Mouse (Mus musculus) gastrocnemius, postnatal 25 days (tissue): ENCODE data around the gene Hsp90ab1. TPM values are rescaled to one million over a fixed set of nuclear protein-coding genes. Genes with fewer than 3 reads are reported as not detected.
A peak's percentile ranks its signal among the peaks of the same experiment; 100 is the strongest.

Source experiments
- DNase-seq: peaks from one replicate; pipeline ENCODE4 v3.0.0; 2022
- total RNA-seq, 2 experiments: library from RNA; stranded (reverse); gene quantifications; 1 replicate in 1 of 2; 2 replicates in 1 of 2; pipeline ENCODE4 v1.2.3; 2021

Gene Hsp90ab1
- total RNA-seq, 2 experiments from 2014 or later = 839 to 859 TPM

- DNase-seq = peak; percentile 89
These were observed 23.7 kb upstream of the Hsp90ab1 start for GRCm38 (mm10) chr17:45596631-45597396.

- no peak for DNase-seq
These were observed 22.8 kb upstream of the Hsp90ab1 start for GRCm38 (mm10) chr17:45595736-45596390.

- DNase-seq = peak; percentile 85
These were observed 22.0 kb upstream of the Hsp90ab1 start for GRCm38 (mm10) chr17:45594881-45595735.

GRCm38 (mm10) chr17:45594195-45594594 is 21.1 kb upstream of the Hsp90ab1 start:
- no peak for DNase-seq

- no peak for DNase-seq
These were observed 20.4 kb upstream of the Hsp90ab1 start for GRCm38 (mm10) chr17:45593479-45593878.

GRCm38 (mm10) chr17:45592606-45593431 is 19.7 kb upstream of the Hsp90ab1 start:
- peak; percentile 82 for DNase-seq

- DNase-seq = peak; percentile 87
These were observed 18.9 kb upstream of the Hsp90ab1 start for GRCm38 (mm10) chr17:45591701-45592605.

GRCm38 (mm10) chr17:45590410-45590809 is 17.3 kb upstream of the Hsp90ab1 start:
- no peak for DNase-seq

GRCm38 (mm10) chr17:45589844-45590243 is 16.8 kb upstream of the Hsp90ab1 start:
- no peak for DNase-seq

- DNase-seq = no peak
These were observed 16.2 kb upstream of the Hsp90ab1 start for GRCm38 (mm10) chr17:45589236-45589635.

- no peak for DNase-seq
These were observed 15.3 kb upstream of the Hsp90ab1 start for GRCm38 (mm10) chr17:45588370-45588769.

GRCm38 (mm10) chr17:45586449-45586837 is 13.4 kb upstream of the Hsp90ab1 start:
- DNase-seq = no peak

GRCm38 (mm10) chr17:45585725-45586448 is 12.8 kb upstream of the Hsp90ab1 start:
- no peak for DNase-seq

- DNase-seq = peak; percentile 80
These were observed 12.0 kb upstream of the Hsp90ab1 start for GRCm38 (mm10) chr17:45584939-45585678.

GRCm38 (mm10) chr17:45584096-45584896 is 11.2 kb upstream of the Hsp90ab1 start:
- peak; percentile 91 for DNase-seq

- no peak for DNase-seq
These were observed 9.8 kb upstream of the Hsp90ab1 start for GRCm38 (mm10) chr17:45582715-45583355.

- no peak for DNase-seq
These were observed 9.1 kb upstream of the Hsp90ab1 start for GRCm38 (mm10) chr17:45582188-45582587.

- peak; percentile 43 for DNase-seq
These were observed 8.5 kb upstream of the Hsp90ab1 start for GRCm38 (mm10) chr17:45581567-45581983.
